Mouse (Mus musculus) CD4-positive naive resting alpha-beta T cell, adult 76 days (primary cell): Measurements from ENCODE around the gene Mfap1a. TPM values are rescaled to one million over a fixed set of nuclear protein-coding genes. Genes with fewer than 3 reads are reported as not detected.

Experiments used
- total RNA-seq: library from RNA; stranded (reverse); gene quantifications from one replicate; pipeline ENCODE4 v1.2.4, GENCODE M21; 2023

Mfap1a gene
- 48.4 TPM for total RNA-seq

DNA sequence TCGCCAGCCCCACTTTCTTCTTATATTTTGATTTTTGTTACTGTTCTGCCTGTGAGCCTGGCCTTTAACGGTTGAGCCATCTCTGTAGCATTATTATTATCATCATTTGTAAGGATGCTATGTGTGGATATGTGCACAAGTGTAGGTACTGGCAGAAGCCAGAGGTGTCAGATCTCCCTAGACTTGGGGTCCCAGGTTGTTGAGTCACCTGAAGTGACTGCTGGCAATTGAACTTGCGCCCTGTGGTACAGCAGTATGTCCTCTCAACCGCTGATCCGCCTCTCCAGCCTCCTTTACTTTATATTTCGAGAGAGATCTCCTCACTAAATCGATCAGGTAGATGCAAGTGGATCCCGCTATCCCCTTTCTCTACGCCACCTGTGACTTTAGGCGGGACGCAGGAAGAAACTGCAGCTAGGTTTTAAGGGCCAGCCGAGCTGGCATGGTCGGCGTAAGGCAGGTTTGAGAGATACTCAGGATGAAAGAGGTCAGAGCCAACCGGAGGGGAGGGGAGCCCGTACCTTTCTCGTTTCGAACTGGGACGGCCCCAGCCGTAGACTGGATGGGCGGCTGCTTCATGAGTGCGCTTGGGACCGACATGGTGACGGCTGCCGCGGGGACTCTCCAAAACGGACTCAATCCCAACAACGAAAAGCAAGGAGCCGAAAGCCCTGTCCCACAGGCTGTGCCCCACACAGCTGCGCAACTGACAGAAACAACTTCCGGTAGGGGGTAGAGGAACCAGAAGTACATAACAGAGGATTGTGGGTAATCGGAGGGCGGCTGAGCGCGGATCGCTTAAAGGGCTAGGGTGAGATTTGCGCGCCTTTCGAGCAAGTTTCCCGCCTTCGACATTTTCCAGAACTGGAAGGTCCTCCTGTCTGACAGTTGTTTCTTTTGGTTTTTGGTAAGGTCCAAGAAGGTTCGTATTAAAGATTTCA is at the start of gene Mfap1a, which contains the start of gene Wdr76:
TSS of gene Mfap1a (minus strand) at position 724 of the 941 bp plus-strand sequence.
TSS of gene Wdr76 (plus strand) at position 782 of the 941 bp plus-strand sequence.

DNA sequence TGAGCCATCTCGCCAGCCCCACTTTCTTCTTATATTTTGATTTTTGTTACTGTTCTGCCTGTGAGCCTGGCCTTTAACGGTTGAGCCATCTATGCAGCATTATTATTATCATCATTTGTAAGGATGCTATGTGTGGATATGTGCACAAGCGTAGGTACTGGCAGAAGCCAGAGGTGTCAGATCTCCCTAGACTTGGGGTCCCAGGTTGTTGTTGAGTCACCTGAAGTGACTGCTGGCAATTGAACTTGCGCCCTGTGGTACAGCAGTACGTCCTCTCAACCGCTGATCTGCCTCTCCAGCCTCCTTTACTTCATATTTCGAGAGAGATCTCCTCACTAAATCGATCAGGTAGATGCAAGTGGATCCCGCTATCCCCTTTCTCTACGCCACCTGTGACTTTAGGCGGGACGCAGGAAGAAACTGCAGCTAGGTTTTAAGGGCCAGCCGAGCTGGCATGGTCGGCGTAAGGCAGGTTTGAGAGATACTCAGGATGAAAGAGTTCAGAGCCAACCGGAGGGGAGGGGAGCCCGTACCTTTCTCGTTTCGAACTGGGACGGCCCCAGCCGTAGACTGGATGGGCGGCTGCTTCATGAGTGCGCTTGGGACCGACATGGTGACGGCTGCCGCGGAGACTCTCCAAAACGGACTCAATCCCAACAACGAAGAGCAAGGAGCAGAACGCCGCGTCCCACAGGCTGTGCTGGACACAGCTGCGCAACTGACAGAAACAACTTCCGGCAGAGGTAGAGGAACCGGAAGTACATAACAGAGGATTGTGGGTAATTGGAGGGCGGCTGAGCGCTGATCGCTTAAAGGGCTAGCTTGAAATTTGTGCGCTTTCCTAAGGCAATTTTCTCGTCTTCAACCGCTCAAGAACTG is 32.9 kb downstream of the Mfap1a start, which contains the start of gene Mfap1b:
TSS of gene Mfap1b (minus strand) at position 767 of the 879 bp plus-strand sequence.

DNA sequence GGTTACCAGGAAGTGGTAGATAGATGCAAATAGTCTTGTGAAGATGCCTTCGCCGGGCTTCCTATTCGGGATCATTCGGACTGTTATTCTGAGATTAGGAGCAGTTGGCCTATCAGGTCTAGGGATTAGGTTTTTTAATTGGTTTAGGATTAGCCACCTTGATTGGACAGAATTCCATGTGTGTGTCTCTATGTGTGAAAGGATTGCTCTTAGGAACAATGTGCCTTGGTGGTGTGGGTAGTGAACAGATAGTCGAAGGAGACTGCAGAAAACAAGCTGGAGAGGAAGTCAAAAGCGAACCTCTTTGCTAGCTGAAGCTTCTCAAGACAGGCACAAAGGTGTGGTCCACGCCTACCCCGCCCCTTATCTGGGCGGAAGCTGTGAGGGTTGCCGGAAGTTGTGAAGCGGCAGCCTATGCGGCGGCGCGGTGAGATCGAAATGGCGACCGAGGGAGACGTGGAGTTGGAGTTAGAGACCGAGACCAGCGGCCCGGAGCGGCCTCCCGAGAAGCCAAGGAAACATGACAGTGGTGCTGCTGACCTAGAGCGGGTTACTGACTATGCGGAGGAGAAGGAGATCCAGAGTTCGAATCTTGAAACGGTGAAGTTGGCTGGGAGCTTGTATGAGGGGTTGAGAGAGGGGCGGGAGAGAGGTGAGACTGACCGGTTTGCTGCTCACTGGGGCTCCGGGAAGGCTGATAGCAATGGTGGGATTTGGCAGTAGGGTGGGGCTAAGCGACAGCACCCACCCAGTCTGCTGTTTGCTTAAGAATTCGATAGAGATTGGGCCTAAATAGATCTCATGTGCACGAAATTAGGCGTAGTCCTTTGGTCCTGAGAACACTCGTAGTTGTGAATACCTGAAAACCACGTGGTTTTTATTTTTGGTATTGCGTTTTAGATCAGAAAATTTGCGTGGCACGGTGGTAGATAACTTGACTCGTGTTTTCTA is 49.5 kb downstream of the Mfap1a start, which contains the start of gene Serinc4:
TSS of gene Serinc4 (minus strand) at position 90 of the 951 bp plus-strand sequence.

DNA sequence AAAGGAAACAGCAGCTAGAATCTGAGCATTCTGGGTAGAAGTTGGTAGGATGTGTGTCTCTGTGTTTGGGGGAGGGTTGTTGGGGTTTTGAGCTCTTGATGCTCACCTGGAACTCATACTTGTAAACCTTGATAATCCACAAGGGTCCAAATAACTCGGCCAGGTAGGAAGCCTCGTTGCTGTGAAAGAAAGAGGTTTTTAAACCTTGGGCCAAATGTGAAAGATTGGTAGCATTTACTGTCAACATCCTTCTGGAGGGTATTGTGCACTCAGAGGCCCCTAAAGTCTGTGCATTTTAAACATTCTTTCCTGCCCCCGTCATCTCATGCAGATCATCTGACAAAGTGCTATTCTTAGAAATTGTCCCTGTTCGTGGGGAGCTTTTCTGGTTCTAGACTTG is 53.5 kb downstream of the Mfap1a start, which contains the start of gene Hypk:
TSS of gene Hypk (plus strand) at position 301 of the 400 bp plus-strand sequence.

DNA sequence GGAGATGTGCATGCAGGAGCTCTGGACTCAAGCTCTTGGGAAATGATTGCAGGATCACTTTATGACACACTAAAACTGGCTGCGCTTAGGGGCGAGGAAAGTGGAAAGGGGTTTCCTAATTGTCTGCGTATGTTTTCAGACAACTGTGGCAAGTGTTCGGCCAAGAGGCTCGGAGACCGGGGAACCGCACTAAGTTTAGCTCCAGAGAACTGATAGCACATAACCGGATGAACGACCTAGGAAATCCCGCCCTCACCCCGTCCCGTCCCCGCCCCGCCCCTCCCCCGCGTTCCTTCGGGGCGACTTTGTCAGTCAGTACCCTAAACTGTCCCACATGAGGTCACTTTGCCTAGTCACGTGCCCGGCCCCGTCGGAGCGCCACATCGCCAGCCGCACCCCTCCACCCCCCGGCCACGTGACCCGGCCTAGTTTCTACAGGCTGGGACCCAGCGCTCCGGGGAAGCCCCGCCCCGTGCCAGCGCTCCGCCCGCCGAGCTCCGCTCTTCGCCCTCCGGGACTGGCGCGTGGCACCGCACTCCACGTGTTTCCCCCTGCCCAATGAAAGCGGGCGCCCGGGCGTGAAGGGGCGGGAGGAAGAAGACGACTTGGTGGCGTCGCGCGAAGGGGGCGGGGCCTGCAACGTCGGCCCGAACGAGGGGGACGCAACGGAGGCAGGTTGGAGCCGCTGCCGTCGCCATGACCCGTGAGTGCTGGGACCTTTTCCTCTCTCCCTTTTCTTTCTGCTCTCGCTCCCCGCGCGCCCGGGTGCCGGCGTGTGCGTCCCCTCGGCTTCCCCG is 57.5 kb downstream of the Mfap1a start, which contains the start of gene Serf2:
TSS of gene Serf2 (plus strand) at position 457 of the 797 bp plus-strand sequence.

DNA sequence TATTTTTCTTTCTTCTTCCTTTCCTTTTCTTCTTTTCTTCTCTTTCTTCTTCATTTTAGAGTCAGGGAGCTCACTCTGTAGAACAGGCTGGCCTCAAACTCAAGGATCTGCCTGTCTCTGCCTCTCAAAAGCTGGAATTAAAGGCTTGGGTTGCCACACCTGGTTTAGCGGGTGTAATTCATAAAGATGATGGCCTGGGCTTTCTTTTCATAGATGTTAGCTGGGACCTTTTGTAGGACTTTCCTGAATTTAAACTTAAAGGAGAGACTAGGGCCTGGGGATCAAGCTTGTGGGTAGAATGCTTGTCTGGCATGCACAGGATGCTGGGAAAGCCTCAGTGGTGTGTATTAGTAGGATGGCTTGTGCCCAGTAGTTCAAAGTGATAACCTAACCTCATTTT is 62.3 kb downstream of the Mfap1a start, which contains the start of gene Ell3:
TSS of gene Ell3 (minus strand) at position 101 of the 400 bp plus-strand sequence.

Other genes with a start within 250 kb of the Mfap1a start
- gene Trp53bp1, start 235.3 kb downstream of the Mfap1a start, total RNA-seq: 73.1 TPM
- 0.09 TPM for gene Map1a, start 217.1 kb downstream of the Mfap1a start, total RNA-seq
- 16.9 TPM for gene Ppip5k1, start 151.3 kb downstream of the Mfap1a start, total RNA-seq
- not detected for gene Ckmt1, start 149.0 kb downstream of the Mfap1a start, total RNA-seq
- gene Strc, start 119.5 kb downstream of the Mfap1a start, total RNA-seq: 1.1 TPM
- 153 TPM for gene Pdia3, start 92.9 kb downstream of the Mfap1a start, total RNA-seq
- 3.3 TPM for gene Catsper2, start 92.9 kb downstream of the Mfap1a start, total RNA-seq
- gene Ell3, start 62.4 kb downstream of the Mfap1a start, total RNA-seq: 5.5 TPM
- 275 TPM for gene Serf2, start 57.5 kb downstream of the Mfap1a start, total RNA-seq
- 44.1 TPM for gene Hypk, start 53.4 kb downstream of the Mfap1a start, total RNA-seq
- 0.67 TPM for gene Serinc4, start 49.9 kb downstream of the Mfap1a start, total RNA-seq
- 41.8 TPM for gene Mfap1b, start 32.6 kb downstream of the Mfap1a start, total RNA-seq
- gene Wdr76, start 58 bp upstream of the Mfap1a start, total RNA-seq: 14.7 TPM